Mouse (Mus musculus) limb, embryonic 13.5 days (tissue): ENCODE measurements around the gene Gm4756. TPM values are rescaled to one million over a fixed set of nuclear protein-coding genes. Genes with fewer than 3 reads are reported as not detected.

Experiments used
- ATAC-seq: fragments of 200-750 bp; cut with Nextera tagmentation; 2 replicates; pipeline ENCODE4 v1.8.0; 2017; ENCODE audit warnings: low read depth, moderate number of reproducible peaks, moderate TSS enrichment; ENCODE audit not compliant: low FRiP score
- H3K27ac ChIP-seq: fragments of 300-500 bp; sonication (generic); 2 replicates; pipeline ENCODE4 v1.5.1; 2015; ENCODE audit warnings: inconsistent platforms, mild to moderate bottlenecking, moderate library complexity
- H3K27me3 ChIP-seq: fragments of 300-500 bp; sonication (generic); 2 replicates; pipeline ENCODE4 v1.6.1; 2015; ENCODE audit warnings: mild to moderate bottlenecking, inconsistent platforms
- H3K36me3 ChIP-seq: fragments of 300-500 bp; sonication (generic); 2 replicates; pipeline ENCODE4 v1.6.1; 2015; ENCODE audit warnings: inconsistent platforms, mild to moderate bottlenecking, moderate library complexity
- H3K4me1 ChIP-seq: fragments of 300-500 bp; sonication (generic); 2 replicates; pipeline ENCODE4 v1.6.1; 2015; ENCODE audit warnings: inconsistent platforms
- H3K4me2 ChIP-seq: fragments of 300-500 bp; sonication (generic); replicated peaks from 2 replicates; pipeline ENCODE4 v1.6.1; 2015; ENCODE audit warnings: inconsistent platforms, mild to moderate bottlenecking, moderate library complexity
- H3K4me3 ChIP-seq: fragments of 300-500 bp; sonication (generic); 2 replicates; pipeline ENCODE4 v1.5.1; 2015; ENCODE audit warnings: moderate library complexity, mild to moderate bottlenecking, inconsistent platforms
- H3K9ac ChIP-seq: fragments of 300-500 bp; sonication (generic); 2 replicates; pipeline ENCODE4 v1.6.1; 2015; ENCODE audit warnings: mild to moderate bottlenecking, inconsistent platforms
- H3K9me3 ChIP-seq: fragments of 300-500 bp; sonication (generic); 2 replicates; pipeline ENCODE4 v1.6.1; 2016; ENCODE audit warnings: inconsistent platforms
- WGBS: fragments of 180-500 bp; shearing (Covaris S2); methylation state at CpG from one replicate; pipeline ENCODE4 v1.1.7; 2015; 5-methylcytosine and 5-hydroxymethylcytosine counted together
- polyA plus RNA-seq: library from polyadenylated mRNA; unstranded; fragments of >200 nt; fragmentation: Nextera tagmentation; extraction: Ambion mirVana; gene quantifications from 2 replicates; pipeline ENCODE4 v1.2.1, GENCODE M21; 2015

The Gm4756 gene
- polyA plus RNA-seq, 1 experiment from 2014 or later: not detected

DNA sequence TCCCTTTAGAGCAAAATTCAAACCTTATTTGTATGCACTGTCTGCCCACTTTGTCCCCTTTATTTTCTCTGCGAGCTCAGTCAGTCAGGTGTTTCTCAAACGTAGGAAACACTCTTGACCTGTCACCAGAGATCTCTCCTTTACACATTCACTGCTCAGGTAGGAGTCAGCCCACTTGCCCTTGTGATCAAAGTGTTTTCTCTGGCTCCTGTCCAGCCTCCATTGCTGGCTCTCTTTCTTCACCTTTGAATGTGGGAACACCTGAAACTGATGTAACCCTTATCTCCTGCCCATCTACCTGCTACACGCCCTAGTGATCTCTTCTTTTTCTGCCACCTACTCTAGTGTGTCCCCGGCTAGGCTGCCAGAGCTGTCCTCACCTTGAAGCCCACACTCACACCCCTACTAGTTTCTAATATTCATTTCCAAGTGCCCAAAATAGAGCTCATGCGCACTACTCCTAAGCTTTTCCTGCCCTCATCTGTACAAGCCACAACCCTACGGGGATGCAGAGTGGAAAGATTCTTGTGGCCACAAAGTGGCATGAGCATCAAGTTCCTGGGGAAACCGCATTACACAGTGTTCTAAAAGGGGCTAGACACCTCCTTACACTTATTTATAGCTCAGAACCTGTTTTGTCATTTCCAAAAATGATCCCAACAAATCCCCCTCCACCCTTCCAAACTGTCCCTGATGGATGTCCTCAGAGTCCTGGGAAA is 24.8 kb upstream of the Gm4756 start:
- H3K27ac ChIP-seq: no peak overlapping the region
- no peaks in the 10 kb centered on the region for H3K9me3 ChIP-seq
- H3K4me1 ChIP-seq: 0 out of 2 replicates have a peak, but pooled peaks cover 2% of the 10 kb centered on the region
- H3K4me2 ChIP-seq: no peak overlapping the region
- no peaks in the 10 kb centered on the region for H3K27me3 ChIP-seq
- H3K4me3 ChIP-seq: no peak overlapping the region
- H3K9ac ChIP-seq: no peak overlapping the region
- no peaks in the 10 kb centered on the region for H3K36me3 ChIP-seq
- ATAC-seq: no peak
- 70% methylated on average over 7 of the region's 7 CpGs for WGBS

DNA sequence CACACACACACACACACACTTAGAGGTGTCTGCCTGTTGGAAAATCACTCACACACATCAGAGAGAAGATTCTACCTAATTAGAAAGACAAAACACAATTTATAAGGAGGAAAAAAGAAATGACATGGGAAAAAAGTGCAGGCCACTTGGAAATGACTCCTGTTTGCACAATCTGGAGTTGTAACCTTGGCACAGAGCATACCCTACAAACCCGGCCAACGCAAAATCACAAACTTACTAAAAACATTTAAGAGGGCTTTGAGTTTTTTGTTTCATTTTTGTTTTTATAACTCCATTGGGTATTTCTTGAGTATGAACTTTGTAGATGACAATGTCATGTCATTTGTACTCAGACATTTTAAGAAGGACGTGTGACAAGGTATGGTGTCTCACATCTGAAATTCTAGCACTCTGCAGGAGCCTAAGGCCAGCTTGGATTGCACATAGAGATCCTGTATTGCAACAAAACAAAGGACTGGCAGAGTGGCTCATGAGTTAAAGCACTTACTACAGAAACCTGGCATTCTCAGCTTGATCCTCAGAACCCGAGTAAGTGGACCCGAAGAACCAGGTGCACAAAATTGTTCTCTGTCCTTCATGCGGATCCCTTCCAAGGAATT is 22.2 kb upstream of the Gm4756 start:
- H3K4me2 ChIP-seq: no peak overlapping the region
- WGBS: 88% methylated on average over 6 of the region's 6 CpGs

DNA sequence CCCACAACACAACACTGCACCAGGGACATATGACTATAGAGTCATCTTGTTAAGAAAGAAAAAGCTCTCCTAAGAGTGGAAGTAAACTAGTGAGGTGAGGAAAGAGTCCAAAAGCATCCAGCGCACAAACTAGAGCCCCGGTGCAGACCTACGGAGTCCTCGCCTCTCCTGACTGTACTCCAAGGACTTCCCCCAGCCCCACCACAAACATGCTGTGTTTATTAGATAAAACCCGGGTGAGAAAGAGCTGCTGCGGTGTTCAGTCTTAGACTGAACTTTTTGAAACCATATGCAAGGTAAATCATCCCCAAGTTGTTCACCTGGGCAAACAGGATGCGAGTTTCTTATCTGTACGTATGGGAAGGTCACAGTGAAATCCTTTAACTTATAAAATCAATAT is 21.5 kb upstream of the Gm4756 start:
- Histone ChIP-seq H3K4me1 (0 out of 2 replicates have a peak, but pooled peaks cover 2% of the 10 kb centered on the region), H3K36me3 (no peaks in the 10 kb centered on the region), H3K9me3 (no peaks in the 10 kb centered on the region), H3K9ac (no peak overlapping the region), H3K4me2 (no peak overlapping the region), H3K4me3 (no peak overlapping the region), H3K27ac (no peak overlapping the region), H3K27me3 (peaks cover 3% of the 10 kb centered on the region; the same call in 1 of the 2 replicates)
- no peak for ATAC-seq
- WGBS: 81% methylated on average over 8 of the region's 8 CpGs

More for the DNA sequence above, 22.2 kb upstream of the Gm4756 start:
- Histone ChIP-seq H3K4me3 (no peak overlapping the region), H3K9ac (no peak overlapping the region), H3K27me3 (no peaks in the 10 kb centered on the region), H3K36me3 (no peaks in the 10 kb centered on the region), H3K9me3 (no peaks in the 10 kb centered on the region), H3K27ac (no peak overlapping the region), H3K4me1 (0 out of 2 replicates have a peak, but pooled peaks cover 2% of the 10 kb centered on the region)
- no peak for ATAC-seq

DNA sequence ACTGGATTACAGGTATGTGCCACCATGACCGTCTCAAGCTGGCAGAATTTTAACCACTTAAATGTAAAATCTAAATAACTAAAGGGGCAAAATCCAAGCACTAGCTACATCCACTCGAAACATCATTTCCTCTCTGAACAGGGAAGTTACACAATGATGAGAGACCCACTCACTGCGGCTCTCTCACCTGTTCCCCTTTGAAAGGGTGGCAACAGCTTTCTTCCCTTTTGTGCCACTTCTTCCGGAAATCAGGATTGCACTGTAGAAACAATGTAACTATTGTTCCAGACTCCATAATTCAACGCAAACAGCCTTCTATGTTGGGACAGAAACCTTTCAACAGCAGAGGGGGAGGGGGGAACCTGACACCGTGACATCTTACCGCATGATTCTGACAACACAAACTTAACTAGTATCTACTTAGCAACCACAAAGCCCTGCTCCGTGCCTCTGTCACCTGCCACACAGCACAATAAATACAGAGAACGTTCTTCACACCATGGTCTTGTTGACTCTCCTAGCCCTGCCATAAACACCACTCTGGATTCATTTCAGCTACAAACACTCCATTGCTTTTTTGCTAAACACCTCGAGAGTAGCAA is 18.5 kb upstream of the Gm4756 start:
- WGBS: 68% methylated on average over 10 of the region's 10 CpGs
- Histone ChIP-seq H3K4me1 (peaks cover 12% of the 10 kb centered on the region; the same call in 1 of the 2 replicates), H3K4me2 (no peak overlapping the region), H3K27me3 (peaks cover 8% of the 10 kb centered on the region; the same call in 1 of the 2 replicates), H3K36me3 (no peaks in the 10 kb centered on the region), H3K9me3 (no peaks in the 10 kb centered on the region), H3K9ac (no peak overlapping the region), H3K27ac (no peak overlapping the region), H3K4me3 (no peak overlapping the region)
- no peak for ATAC-seq

DNA sequence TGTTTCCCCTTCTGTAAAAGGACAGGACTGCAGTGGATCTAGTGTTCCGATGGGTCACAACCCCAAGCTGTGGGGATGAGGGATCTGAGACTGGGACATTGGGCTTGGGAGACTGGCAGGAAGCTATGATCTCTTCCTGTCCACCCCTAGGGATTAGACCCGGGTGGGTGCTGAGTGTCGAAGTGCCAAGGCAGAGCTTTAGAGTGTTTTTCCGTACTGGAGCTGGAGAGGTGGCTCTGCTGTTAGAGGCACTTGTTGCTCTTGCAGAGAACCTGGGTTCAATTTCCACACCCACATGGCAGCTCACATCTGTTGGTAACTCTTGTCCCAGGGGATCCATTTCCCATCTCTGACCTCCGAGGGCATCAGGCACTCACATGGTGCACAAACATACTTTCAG is 16.6 kb upstream of the Gm4756 start:
- Histone ChIP-seq H3K27me3 (peaks cover 8% of the 10 kb centered on the region; the same call in 1 of the 2 replicates), H3K4me3 (no peak overlapping the region), H3K9me3 (no peaks in the 10 kb centered on the region), H3K27ac (no peak overlapping the region), H3K36me3 (no peaks in the 10 kb centered on the region), H3K4me2 (no peak overlapping the region), H3K4me1 (peaks cover 12% of the 10 kb centered on the region; the same call in 1 of the 2 replicates), H3K9ac (no peak overlapping the region)
- WGBS: 81% methylated on average over 5 of the region's 5 CpGs
- ATAC-seq: no peak

DNA sequence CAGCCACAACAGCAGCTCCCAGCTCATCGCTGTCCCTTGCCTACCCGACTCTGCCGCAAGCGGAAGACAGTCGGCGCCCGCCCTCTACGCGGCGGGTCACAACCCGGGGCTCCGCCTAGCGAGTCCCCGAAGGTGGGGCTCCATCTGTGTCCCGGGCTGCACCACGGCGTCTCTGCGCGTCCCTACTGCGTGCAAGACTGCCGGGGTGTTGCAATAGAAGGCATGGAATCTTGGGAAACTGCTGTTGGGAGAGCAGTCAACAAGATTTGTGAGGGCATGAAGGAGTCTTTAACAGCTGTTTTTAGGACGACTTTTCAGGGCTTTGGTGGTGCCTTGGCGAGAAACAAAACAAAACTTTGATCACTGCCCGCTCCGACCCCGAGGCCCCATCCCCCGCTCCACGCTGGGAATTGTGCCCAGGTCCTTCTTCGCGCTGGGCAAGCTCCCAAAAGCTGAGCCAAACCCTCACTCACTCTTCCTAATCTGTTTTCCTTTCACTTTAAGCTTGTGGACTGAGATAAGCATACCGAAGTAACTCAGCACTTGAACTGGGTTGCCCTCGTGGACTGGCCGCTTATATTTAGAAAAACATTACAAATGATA is 15.4 kb upstream of the Gm4756 start, which contains the start of gene Dhrs7:
Gene Dhrs7 (minus strand): TSS at position 175 of the 603 bp plus-strand sequence.
- peak within 1 kb of the TSS; percentile 91 for H3K4me2 ChIP-seq
- peak within 1 kb of the TSS; percentile 72 for H3K9ac ChIP-seq
- H3K9me3 ChIP-seq: no peaks in the 10 kb centered on the region
- ATAC-seq: peak; percentile 81
- H3K27ac ChIP-seq: no peak within 1 kb of the TSS
- H3K4me3 ChIP-seq: peak within 1 kb of the TSS; percentile 62
- WGBS: 3% methylated on average over 33 of the region's 33 CpGs
- H3K27me3 ChIP-seq: peaks cover 8% of the 10 kb centered on the region; the same call in 1 of the 2 replicates
- H3K4me1 ChIP-seq: peaks cover 12% of the 10 kb centered on the region; the same call in 1 of the 2 replicates
- no peaks in the 10 kb centered on the region for H3K36me3 ChIP-seq

DNA sequence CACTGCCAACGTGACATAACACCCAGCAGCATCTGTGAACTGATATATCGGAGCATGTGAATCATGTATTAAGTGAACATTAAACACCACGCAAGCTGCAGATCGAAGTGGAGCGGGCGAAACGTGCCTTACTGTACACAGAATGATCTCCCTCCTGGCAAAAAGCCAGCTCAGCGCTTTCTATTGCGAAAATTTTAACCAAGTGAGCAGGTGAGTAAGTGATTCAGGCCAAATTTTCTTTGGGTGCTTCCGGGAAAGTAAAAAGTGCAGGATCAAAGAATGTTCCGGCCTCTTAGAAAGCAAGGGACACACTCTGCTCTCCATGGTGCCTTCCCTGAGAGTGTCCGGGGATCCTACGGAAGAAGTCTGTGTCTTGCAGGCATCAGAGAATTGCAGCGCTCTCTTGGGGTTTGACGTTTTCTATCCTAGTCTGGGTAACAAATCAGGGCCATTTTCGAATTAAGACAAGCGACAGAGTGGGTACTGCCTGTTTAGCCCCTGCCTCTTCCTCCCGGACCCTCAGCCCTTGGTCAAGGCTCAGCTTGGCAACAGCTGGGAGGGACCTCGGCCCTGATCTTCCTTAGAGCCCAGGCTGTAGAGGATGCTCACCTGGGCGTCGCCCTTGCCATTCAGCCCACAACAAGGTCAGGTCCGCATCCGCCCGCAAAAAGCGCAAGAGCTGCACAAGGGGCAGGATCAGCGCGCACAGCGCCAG is 14.7 kb upstream of the Gm4756 start:
- H3K9me3 ChIP-seq: no peaks in the 10 kb centered on the region
- no peak overlapping the region for H3K27ac ChIP-seq
- peak overlapping the region; percentile 62 for H3K4me3 ChIP-seq
- peaks cover 8% of the 10 kb centered on the region; the same call in 1 of the 2 replicates for H3K27me3 ChIP-seq
- no peak; the same call in 1 of the 2 replicates for ATAC-seq
- 10% methylated on average over 28 of the region's 28 CpGs for WGBS
- peak overlapping the region; percentile 91 for H3K4me2 ChIP-seq
- H3K36me3 ChIP-seq: no peaks in the 10 kb centered on the region
- H3K4me1 ChIP-seq: peaks cover 12% of the 10 kb centered on the region; the same call in 1 of the 2 replicates
- H3K9ac ChIP-seq: peak overlapping the region; percentile 72

DNA sequence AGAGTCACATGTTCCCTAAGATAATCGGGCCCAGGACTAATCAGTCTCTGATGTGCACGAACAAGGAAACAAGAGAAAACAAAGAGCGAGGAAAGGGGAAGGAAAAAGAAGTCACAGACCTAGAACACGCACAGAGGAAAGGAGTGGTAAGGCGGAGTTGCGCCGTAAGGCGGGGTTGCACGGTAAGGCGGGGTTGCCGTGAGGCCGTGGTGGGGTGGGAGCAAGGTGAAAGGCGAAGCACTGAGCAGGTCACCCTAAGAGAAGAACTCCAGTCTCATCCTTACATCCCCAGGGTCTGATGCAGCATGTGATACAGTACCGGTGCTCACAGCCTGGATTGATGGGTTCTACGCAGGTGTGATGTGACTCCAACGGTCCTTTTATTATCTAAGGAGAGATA is 6.3 kb upstream of the Gm4756 start:
- H3K9me3 ChIP-seq: no peaks in the 10 kb centered on the region
- 94% methylated on average over 16 of the region's 16 CpGs for WGBS
- H3K4me3 ChIP-seq: no peak overlapping the region
- no peaks in the 10 kb centered on the region for H3K36me3 ChIP-seq
- H3K9ac ChIP-seq: no peak overlapping the region
- no peak overlapping the region for H3K27ac ChIP-seq
- no peak for ATAC-seq
- no peaks in the 10 kb centered on the region for H3K4me1 ChIP-seq
- no peak overlapping the region for H3K4me2 ChIP-seq
- H3K27me3 ChIP-seq: no peaks in the 10 kb centered on the region

DNA sequence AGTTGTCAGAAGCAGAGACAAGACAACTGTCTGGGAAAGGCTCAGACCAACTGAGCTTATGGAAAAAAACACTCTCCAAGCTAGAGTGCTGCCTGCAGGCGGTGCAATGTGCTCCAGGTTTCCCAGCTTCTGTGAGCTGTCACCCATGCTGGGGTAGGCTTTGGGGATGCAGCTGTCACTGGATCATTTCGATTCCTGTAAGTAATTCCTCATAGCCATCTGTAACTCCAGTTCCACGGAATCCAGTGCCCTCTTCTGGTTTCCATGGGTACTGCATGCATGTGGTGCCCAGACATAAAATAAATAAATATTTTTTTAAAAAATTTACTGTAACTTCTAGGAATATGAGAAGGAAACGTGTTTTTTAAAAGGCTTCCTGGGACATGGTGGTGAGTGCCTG is 5.2 kb upstream of the Gm4756 start:
- Histone ChIP-seq H3K27ac (no peak overlapping the region), H3K4me3 (no peak overlapping the region), H3K9me3 (no peaks in the 10 kb centered on the region), H3K4me1 (peaks cover 4% of the 10 kb centered on the region; the same call in 1 of the 2 replicates), H3K4me2 (no peak overlapping the region), H3K9ac (no peak overlapping the region), H3K27me3 (no peaks in the 10 kb centered on the region), H3K36me3 (no peaks in the 10 kb centered on the region)
- 16% methylated on average over 4 of the region's 4 CpGs for WGBS
- peak; percentile 61; the same call in 1 of the 2 replicates for ATAC-seq

DNA sequence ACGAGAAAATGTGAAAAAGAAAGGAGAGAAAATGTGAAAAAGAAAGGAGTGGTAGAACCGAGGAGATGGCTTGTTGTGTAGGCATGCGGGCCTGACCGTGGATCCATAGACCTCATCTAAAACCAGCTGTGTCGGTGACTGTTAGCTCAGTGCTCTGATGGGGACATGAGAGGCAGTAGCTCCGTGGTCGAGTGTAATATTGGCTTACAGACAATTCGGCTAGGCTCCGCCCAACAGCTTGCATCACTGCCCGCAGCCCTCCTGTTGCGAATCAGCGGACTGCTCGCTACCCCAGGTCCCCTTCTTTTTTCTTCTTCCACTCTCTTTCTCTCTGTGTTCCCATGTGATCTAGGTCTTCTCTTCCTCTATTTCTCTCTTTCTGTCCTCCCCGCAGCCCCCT is 540 bp downstream of the Gm4756 start:
- Histone ChIP-seq H3K4me2 (no peak overlapping the region), H3K4me3 (no peak overlapping the region), H3K27me3 (no peaks in the 10 kb centered on the region), H3K9me3 (peaks cover 4% of the 10 kb centered on the region; the same call in 1 of the 2 replicates), H3K36me3 (no peaks in the 10 kb centered on the region), H3K27ac (no peak overlapping the region), H3K4me1 (peaks cover 4% of the 10 kb centered on the region; the same call in 1 of the 2 replicates), H3K9ac (no peak overlapping the region)
- ATAC-seq: no peak
- 96% methylated on average over 14 of the region's 14 CpGs for WGBS

DNA sequence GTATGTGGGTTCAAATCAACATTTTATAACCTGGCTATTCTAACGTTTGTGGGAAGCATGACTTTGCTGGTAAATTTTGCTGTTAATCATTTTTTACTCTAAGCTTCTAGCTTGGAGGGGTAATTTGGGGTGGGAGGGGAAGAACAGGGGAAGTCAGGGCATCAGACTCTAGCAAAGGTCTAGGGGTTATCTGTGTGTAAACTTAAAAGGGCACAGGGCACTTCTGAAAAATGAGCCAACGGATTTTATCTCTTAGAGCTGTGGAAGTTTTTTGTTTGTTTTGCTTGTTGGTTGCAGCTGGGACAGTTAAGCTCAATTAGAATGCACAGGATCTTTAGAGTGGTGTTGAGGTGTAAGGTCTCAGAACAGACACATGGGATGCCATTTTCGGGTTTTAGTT is 11.4 kb downstream of the Gm4756 start:
- Histone ChIP-seq H3K4me1 (no peaks in the 10 kb centered on the region), H3K27me3 (no peaks in the 10 kb centered on the region), H3K9ac (no peak overlapping the region), H3K4me3 (no peak overlapping the region), H3K27ac (no peak overlapping the region), H3K36me3 (no peaks in the 10 kb centered on the region), H3K4me2 (no peak overlapping the region), H3K9me3 (peaks cover 27% of the 10 kb centered on the region)
- 78% methylated on average over 3 of the region's 3 CpGs for WGBS
- ATAC-seq: no peak
